Mouse (Mus musculus) kidney, adult 9 months (tissue): Measurements from ENCODE around the gene Rhox4d.
"Not testable (repeated sequence)": the region's sequence is repeated elsewhere in the genome, so short reads cannot be mapped to it uniquely, and the experiment has no call there.

ENCODE experiments used
- DNase-seq: peaks from one replicate; pipeline ENCODE4 v3.0.0; 2022

Gene Rhox4d

DNA sequence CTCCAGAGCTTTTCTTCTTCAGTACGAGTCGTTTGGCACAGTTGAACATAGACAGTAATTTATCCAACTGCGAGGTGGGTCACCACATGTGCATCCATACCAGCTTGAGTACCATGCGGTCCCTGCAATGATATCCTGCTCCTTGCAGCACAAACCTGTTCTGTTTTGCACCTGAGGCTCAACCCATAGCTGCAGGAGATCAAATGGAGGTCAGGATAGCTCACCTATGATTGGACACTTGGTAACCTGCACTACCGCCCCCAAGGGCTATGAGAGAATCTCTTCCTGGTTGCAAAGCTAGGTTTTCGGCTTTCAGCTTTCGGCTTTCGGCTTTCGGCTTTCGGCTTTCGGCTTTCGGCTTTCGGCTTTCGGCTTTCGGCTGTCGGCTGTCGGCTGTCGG, at the start of gene Rhox4d:
Rhox4d (plus strand) TSS at position 301 of the 400 bp plus-strand sequence.
- not testable (repeated sequence) for DNase-seq

DNA sequence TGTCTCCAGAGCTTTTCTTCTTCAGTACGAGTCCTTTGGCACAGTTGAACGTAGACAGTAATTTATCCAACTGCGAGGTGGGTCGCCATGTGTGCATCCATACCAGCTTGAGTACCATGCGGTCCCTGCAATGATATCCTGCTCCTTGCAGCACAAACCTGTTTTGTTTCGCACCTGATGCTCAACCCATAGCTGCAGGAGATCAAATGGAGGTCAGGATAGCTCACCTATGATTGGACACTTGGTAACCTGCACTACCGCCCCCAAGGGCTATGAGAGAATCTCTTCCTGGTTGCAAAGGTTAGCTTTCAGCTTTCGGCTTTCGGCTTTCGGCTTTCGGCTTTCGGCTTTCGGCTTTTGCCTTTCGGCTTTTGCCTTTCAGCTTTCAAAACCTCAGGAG, 34.1 kb upstream of the Rhox4d start, which contains the start of gene Rhox4c:
Rhox4c (plus strand) TSS at position 301 of the 400 bp plus-strand sequence.
- DNase-seq: not testable (repeated sequence)

DNA sequence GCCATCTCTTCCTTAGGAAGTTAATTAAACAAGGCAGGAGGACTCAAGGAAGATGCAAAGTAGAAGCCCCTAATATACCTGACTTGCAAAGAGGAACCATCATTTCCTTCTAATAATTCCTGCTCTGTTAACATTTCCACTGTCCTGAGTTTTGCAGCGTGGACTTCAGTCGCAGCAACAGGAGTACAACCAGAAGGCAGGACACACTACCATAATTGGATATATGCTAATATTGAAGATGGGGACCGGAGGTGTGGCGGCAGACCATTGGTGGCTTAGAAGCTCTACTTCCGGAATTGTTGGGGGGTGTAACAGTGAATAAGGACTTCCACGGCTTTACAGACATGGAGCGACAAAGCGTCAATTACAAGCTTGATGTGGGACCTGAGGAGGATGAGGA, 16.0 kb downstream of the Rhox4d start, which contains the start of gene Rhox2e:
Rhox2e (plus strand) TSS at position 301 of the 400 bp plus-strand sequence.
- not testable (repeated sequence) for DNase-seq

GRCm38 (mm10) chrX:37541719-37542118, 27.6 kb downstream of the Rhox4d start, which contains the start of gene Rhox3e:
TSS of gene Rhox3e (plus strand) at chrX:37542019.
- not testable (repeated sequence) for DNase-seq

- not testable (repeated sequence) for DNase-seq
Observed at GRCm38 (mm10) chrX:37557112-37557511, 43.0 kb downstream of the Rhox4d start, which contains the start of gene Rhox4e. TSS of gene Rhox4e (plus strand) at chrX:37557412.
